Mouse (Mus musculus): ENCODE measurements around the gene Abcg1. TPM values are rescaled to one million over a fixed set of nuclear protein-coding genes. Genes with fewer than 3 reads are reported as not detected.

The Abcg1 gene
- polyA plus RNA-seq, 1 experiment from 2014 or later = 11.9 TPM

DNA sequence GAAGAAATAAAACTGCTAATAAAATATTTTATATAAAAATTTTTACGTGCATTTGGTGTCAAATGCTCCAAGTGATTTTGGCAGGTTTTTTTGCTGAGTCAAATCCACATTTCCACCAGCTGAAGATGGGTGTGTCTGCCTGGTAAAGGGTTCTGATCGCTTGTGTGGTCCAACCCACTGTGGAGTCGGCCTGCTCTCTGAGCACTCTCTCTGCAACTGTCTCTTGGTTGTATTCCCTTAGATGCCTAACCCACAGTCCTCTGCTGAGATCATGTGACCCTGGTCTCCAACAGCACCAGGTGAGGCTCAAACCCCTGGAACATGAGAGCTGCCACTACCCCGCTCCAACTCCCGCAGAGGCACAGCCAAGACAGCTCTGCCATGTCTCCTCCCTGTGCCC is 60.5 kb downstream of the Abcg1 start:
- Histone ChIP-seq H3K4me1 (ENCODE audit: control insufficient read depth, insufficient read depth, low read length) (no peaks in the 10 kb centered on the region), H3K27ac (replicated peaks; ENCODE audit: low read depth, low read length) (no peak overlapping the region), H3K9me3 (ENCODE audit: control insufficient read depth, low read length) (no peaks in the 10 kb centered on the region), H3K36me3 (ENCODE audit: control insufficient read depth, insufficient read depth, low read length) (no peaks in the 10 kb centered on the region), H3K4me2 (ENCODE audit: low read depth, low read length) (no peak overlapping the region), H3K9ac (ENCODE audit: low read depth, low read length) (no peak overlapping the region), H3K4me3 (ENCODE audit: low read depth, low read length) (no peak overlapping the region), H3K27me3 (replicated peaks; ENCODE audit: control insufficient read depth, insufficient read depth, low read length) (no peaks in the 10 kb centered on the region)
- no peak for ATAC-seq (ENCODE audit: low read depth)
- WGBS = 85% methylated on average over 5 of the region's 5 CpGs
- DNase-seq (ENCODE audit: low spot score) = no peak

DNA sequence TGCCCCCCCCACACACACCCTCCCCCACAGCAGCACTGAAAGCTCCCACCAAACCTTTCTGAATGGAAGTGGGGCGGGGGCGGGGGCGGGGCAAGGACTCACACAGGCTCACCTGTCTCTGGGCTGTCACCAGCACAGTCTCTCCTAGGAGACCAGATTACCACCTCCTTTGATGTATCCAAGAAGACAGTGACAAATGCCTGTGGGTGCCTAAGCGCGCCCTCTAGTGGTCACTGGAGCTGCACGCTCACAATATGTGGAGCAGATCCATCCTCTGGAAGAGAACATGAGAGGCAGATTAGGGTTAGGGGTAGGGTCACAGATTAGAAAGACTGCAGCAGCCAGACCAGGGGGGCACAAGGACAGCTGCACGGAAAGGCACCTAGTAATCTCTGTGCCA is 62.0 kb downstream of the Abcg1 start:
- Histone ChIP-seq H3K9me3 (ENCODE audit: control insufficient read depth, low read length) (0 out of 2 replicates have a peak, but pooled peaks cover 4% of the 10 kb centered on the region), H3K4me2 (ENCODE audit: low read depth, low read length) (no peak overlapping the region), H3K36me3 (ENCODE audit: control insufficient read depth, insufficient read depth, low read length) (no peaks in the 10 kb centered on the region), H3K27me3 (replicated peaks; ENCODE audit: control insufficient read depth, insufficient read depth, low read length) (no peaks in the 10 kb centered on the region), H3K9ac (ENCODE audit: low read depth, low read length) (no peak overlapping the region), H3K4me3 (ENCODE audit: low read depth, low read length) (no peak overlapping the region), H3K27ac (replicated peaks; ENCODE audit: low read depth, low read length) (no peak overlapping the region), H3K4me1 (ENCODE audit: control insufficient read depth, insufficient read depth, low read length) (no peaks in the 10 kb centered on the region)
- DNase-seq (ENCODE audit: low spot score) (peak; percentile 77), ATAC-seq (ENCODE audit: low read depth) (peak; percentile 75)
- WGBS = 12% methylated on average over 7 of the region's 7 CpGs

DNA sequence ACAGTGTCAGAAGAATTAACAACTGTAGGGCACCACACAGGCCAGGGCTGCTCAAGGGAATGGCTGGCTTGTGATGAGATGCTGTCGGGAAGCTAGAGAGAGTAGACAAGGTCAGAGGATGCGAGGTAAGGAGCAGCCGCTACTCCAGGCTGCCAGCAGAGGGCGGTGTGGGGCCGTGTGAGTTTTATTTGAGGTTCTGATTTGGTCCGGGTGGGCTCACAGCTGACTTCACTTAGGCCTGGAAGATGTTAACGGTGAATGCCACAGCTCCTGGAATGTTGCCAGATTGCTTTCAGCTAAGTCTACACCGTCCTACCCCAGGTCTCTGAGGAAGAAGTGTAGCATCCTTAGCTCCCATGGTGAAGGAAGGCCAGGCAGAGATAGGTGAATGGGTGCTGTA is 64.5 kb downstream of the Abcg1 start:
- Histone ChIP-seq H3K36me3 (ENCODE audit: control insufficient read depth, insufficient read depth, low read length) (no peaks in the 10 kb centered on the region), H3K27me3 (replicated peaks; ENCODE audit: control insufficient read depth, insufficient read depth, low read length) (no peaks in the 10 kb centered on the region), H3K4me1 (ENCODE audit: control insufficient read depth, insufficient read depth, low read length) (no peaks in the 10 kb centered on the region), H3K27ac (replicated peaks; ENCODE audit: low read depth, low read length) (no peak overlapping the region), H3K4me3 (ENCODE audit: low read depth, low read length) (no peak overlapping the region), H3K4me2 (ENCODE audit: low read depth, low read length) (no peak overlapping the region), H3K9me3 (ENCODE audit: control insufficient read depth, low read length) (0 out of 2 replicates have a peak, but pooled peaks cover 4% of the 10 kb centered on the region), H3K9ac (ENCODE audit: low read depth, low read length) (no peak overlapping the region)
- DNase-seq (ENCODE audit: low spot score) (peak; percentile 57), ATAC-seq (ENCODE audit: low read depth) (no peak)
- 5% methylated on average over 8 of the region's 8 CpGs for WGBS

DNA sequence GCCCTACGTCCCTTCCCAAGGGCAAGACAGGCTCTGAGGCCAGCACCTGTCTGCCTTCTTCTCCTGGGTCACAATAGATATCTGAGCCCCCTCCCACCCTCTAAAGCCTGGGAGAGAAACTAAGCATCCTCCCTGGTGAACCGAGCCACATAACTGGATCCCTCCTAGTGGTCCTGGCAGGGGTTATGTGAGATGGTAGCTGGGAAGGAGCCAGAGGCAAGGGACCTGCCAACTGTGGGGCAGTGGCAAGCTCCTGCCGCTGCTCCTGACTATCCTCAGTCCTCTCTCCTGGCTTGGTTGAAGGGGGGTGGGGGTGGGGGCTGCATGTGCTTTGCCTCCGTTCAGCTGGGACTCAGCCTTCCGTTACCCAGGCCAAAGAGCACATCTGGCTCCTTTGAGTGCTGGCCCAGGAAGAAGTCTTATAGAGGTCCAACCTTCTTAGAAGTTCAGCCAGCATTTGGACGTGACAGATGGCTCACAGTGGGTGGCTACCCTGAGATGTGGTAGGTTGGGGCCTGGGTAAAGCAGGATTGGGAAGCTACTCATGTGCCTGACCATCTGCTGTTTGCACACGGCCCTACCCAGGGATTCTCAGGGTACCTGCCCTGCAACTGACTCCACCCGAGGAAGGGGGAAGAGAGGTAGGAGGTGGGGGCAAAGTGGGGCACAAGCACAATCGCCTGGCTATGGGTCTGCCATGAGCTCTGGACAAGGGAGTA is 68.2 kb downstream of the Abcg1 start:
- H3K36me3 ChIP-seq (ENCODE audit: control insufficient read depth, insufficient read depth, low read length) = no peaks in the 10 kb centered on the region
- H3K4me3 ChIP-seq (ENCODE audit: low read depth, low read length) = no peak overlapping the region
- WGBS = 36% methylated on average over 8 of the region's 9 CpGs
- no peak overlapping the region for H3K27ac ChIP-seq (replicated peaks; ENCODE audit: low read depth, low read length)
- DNase-seq (ENCODE audit: low spot score) (peak; percentile 36), ATAC-seq (ENCODE audit: low read depth) (peak; percentile 44; the same call in 1 of the 2 replicates)
- H3K9ac ChIP-seq (ENCODE audit: low read depth, low read length) = no peak overlapping the region
- H3K9me3 ChIP-seq (ENCODE audit: control insufficient read depth, low read length) = 0 out of 2 replicates have a peak, but pooled peaks cover 4% of the 10 kb centered on the region
- H3K4me2 ChIP-seq (ENCODE audit: low read depth, low read length) = no peak overlapping the region
- no peaks in the 10 kb centered on the region for H3K4me1 ChIP-seq (ENCODE audit: control insufficient read depth, insufficient read depth, low read length)
- no peaks in the 10 kb centered on the region for H3K27me3 ChIP-seq (replicated peaks; ENCODE audit: control insufficient read depth, insufficient read depth, low read length)

DNA sequence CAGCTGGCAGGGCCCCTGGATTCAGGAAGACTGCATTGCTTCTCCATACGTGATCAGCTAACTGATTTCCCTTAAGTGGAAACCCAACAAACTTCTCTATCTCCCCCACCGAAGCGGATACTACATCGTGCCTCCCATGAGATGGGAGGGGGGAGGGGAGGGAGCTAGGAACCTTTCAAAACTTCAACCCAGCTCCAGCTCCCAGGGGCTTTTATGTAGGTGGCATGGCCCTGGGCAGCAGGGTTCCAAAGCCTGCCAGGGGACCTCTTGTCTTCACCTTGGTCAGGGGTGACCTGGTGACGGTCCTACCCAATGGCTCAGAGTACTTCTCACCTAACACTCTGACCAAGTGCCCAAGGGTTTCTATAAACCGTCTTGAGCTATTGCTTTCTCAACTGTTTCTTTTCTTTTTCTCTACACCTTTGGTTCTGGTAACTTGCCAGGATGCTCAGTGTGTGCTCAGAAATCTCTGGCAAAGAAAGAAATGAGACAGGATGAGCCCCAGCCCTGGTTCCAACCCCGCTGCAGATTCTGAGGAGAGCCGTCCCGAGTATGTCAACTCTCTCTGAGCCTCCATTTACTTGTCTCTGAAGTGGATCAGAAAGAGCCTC is 71.3 kb downstream of the Abcg1 start:
- ATAC-seq (ENCODE audit: low read depth) (no peak), DNase-seq (ENCODE audit: low spot score) (no peak)
- Histone ChIP-seq H3K27me3 (replicated peaks; ENCODE audit: control insufficient read depth, insufficient read depth, low read length) (no peaks in the 10 kb centered on the region), H3K9ac (ENCODE audit: low read depth, low read length) (no peak overlapping the region), H3K27ac (replicated peaks; ENCODE audit: low read depth, low read length) (no peak overlapping the region), H3K4me2 (ENCODE audit: low read depth, low read length) (no peak overlapping the region), H3K4me1 (ENCODE audit: control insufficient read depth, insufficient read depth, low read length) (no peaks in the 10 kb centered on the region), H3K4me3 (ENCODE audit: low read depth, low read length) (no peak overlapping the region), H3K9me3 (ENCODE audit: control insufficient read depth, low read length) (no peaks in the 10 kb centered on the region), H3K36me3 (ENCODE audit: control insufficient read depth, insufficient read depth, low read length) (no peaks in the 10 kb centered on the region)
- 86% methylated on average over 9 of the region's 9 CpGs for WGBS

DNA sequence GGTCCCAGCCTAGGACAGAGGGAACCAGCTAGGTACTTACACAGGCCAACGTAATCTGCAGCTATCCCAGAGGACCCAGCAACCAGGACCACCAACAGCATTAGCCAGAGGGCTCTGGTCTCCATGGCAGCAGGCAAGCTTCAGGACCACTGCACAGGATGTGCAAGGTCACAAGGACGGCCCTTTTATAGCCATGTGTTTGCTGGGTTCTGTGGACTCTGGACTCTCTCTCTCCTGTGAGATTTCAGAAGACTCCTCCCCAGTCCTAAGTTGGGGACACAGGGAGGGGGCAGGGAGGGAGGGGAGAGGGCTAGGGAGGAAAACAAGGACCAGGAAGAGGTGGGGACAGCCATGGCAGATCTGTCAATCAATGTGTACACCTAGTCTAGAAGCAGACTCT is 72.0 kb downstream of the Abcg1 start, which contains the start of gene Tff3:
TSS of gene Tff3 (minus strand) at position 195 of the 400 bp plus-strand sequence.
- Histone ChIP-seq H3K4me3 (ENCODE audit: low read depth, low read length) (no peak within 1 kb of the TSS), H3K4me1 (ENCODE audit: control insufficient read depth, insufficient read depth, low read length) (no peaks in the 10 kb centered on the region), H3K27me3 (replicated peaks; ENCODE audit: control insufficient read depth, insufficient read depth, low read length) (no peaks in the 10 kb centered on the region), H3K27ac (replicated peaks; ENCODE audit: low read depth, low read length) (no peak within 1 kb of the TSS), H3K4me2 (ENCODE audit: low read depth, low read length) (no peak within 1 kb of the TSS), H3K36me3 (ENCODE audit: control insufficient read depth, insufficient read depth, low read length) (no peaks in the 10 kb centered on the region), H3K9ac (ENCODE audit: low read depth, low read length) (no peak within 1 kb of the TSS), H3K9me3 (ENCODE audit: control insufficient read depth, low read length) (no peaks in the 10 kb centered on the region)
- DNase-seq (ENCODE audit: low spot score) = no peak
- WGBS = 18% methylated on average over 2 of the region's 2 CpGs
- no peak for ATAC-seq (ENCODE audit: low read depth)

DNA sequence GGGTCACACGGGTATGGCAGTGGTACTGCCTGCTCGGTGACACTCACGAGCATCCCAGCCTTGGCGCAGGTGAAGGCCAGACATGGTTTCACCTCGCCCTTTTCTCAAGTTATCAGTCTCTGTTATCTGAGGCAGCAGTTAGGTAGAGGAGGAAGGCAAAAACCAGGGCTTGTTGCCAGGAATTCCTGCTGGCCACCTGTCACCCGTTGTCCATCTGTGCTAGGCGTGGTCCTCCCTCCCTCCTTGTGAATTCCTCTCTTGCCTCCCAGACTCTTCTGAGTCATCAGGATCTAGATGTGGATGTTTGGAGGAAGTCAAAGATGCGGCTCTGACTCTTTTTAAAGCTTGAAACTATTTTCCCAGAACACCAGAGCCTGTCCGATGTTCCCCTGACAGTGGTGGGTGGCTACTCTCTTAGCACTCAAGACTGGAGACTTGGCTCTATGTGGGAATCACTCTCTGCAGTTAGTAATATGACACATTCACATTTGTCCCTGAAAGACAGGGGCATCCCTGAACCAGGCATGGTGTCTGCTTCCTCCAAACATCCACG is 73.9 kb downstream of the Abcg1 start:
- Histone ChIP-seq H3K9me3 (ENCODE audit: control insufficient read depth, low read length) (no peaks in the 10 kb centered on the region), H3K27me3 (replicated peaks; ENCODE audit: control insufficient read depth, insufficient read depth, low read length) (no peaks in the 10 kb centered on the region), H3K36me3 (ENCODE audit: control insufficient read depth, insufficient read depth, low read length) (no peaks in the 10 kb centered on the region), H3K9ac (ENCODE audit: low read depth, low read length) (no peak overlapping the region), H3K27ac (replicated peaks; ENCODE audit: low read depth, low read length) (no peak overlapping the region), H3K4me1 (ENCODE audit: control insufficient read depth, insufficient read depth, low read length) (no peaks in the 10 kb centered on the region), H3K4me2 (ENCODE audit: low read depth, low read length) (no peak overlapping the region), H3K4me3 (ENCODE audit: low read depth, low read length) (no peak overlapping the region)
- ATAC-seq (ENCODE audit: low read depth) (no peak), DNase-seq (ENCODE audit: low spot score) (no peak)
- WGBS = 80% methylated on average over 10 of the region's 10 CpGs

DNA sequence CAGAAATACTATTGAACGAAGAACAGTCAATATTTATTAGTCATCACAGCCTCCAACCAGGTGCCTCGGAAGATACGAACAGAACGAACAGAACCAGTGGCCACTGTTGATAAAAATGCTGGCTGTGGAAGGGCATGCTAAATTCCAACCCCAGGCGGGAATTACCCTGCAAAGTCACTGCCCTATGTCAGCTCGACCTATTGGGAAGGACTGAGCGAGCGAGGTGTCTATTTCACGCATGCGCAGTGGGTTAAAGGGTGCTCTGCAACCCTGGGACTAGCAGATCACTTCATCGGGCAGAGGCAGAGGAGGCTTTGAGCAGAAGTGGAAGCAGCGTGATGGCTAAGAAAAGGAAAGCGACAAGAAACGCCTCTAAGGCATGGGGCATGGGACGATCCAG is 76.3 kb downstream of the Abcg1 start:
- no peak overlapping the region for H3K4me2 ChIP-seq (ENCODE audit: low read depth, low read length)
- no peak for DNase-seq (ENCODE audit: low spot score)
- WGBS = 76% methylated on average over 15 of the region's 15 CpGs
- H3K9me3 ChIP-seq (ENCODE audit: control insufficient read depth, low read length) = no peaks in the 10 kb centered on the region
- H3K27me3 ChIP-seq (replicated peaks; ENCODE audit: control insufficient read depth, insufficient read depth, low read length) = no peaks in the 10 kb centered on the region
- no peak for ATAC-seq (ENCODE audit: low read depth)
- H3K9ac ChIP-seq (ENCODE audit: low read depth, low read length) = no peak overlapping the region
- H3K27ac ChIP-seq (replicated peaks; ENCODE audit: low read depth, low read length) = no peak overlapping the region
- H3K4me3 ChIP-seq (ENCODE audit: low read depth, low read length) = no peak overlapping the region
- no peaks in the 10 kb centered on the region for H3K4me1 ChIP-seq (ENCODE audit: control insufficient read depth, insufficient read depth, low read length)
- no peaks in the 10 kb centered on the region for H3K36me3 ChIP-seq (ENCODE audit: control insufficient read depth, insufficient read depth, low read length)
